Mouse (Mus musculus) CD4-positive helper T cell, adult 2 months (primary cell): Measurements from ENCODE around the gene Slc6a2.

Experiments
- DNase-seq: peaks from one replicate; pipeline ENCODE4 v3.0.0-alpha.2; 2012; ENCODE audit warnings: low read depth, missing footprints, low spot score

The Slc6a2 gene

DNA sequence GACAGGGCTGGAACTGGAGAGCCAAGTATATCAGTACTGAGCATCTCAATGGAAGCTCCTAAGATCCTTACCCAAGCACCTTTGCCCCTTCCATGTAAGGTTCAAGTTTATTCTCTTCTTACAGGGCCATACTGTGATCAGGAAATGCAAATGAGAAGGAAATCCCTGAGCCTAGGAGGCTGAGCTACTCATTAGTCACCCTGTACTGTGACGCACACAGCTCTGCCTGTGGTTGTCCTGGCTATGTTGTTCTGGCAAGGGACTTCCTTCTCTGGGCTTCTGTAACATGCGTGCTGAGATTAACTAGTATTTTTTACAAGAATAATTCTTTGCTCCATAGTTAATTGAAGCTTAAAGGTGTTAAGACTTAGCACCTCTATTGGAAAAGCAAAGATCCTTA is 70.8 kb downstream of the Slc6a2 start:
- DNase-seq, result no peak

DNA sequence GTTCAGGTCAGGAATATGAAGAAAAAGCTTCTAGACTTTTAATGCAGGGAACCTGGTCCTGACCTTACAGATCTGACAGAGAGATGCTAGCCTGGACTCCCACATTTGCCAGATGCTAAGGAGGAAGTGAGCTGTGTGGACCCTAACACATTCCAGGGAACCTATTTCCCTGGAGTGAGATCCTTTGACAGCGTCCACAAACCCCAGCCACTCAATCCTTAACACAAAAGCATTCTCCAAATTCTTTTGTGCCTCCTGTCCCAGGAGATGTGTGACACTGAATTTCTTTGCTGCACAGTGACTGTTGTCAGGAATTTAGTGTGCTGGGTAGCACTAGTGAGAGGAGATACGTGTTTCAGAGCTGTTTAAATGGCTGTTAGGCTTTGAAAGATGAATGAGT is 79.0 kb downstream of the Slc6a2 start:
- no peak for DNase-seq

DNA sequence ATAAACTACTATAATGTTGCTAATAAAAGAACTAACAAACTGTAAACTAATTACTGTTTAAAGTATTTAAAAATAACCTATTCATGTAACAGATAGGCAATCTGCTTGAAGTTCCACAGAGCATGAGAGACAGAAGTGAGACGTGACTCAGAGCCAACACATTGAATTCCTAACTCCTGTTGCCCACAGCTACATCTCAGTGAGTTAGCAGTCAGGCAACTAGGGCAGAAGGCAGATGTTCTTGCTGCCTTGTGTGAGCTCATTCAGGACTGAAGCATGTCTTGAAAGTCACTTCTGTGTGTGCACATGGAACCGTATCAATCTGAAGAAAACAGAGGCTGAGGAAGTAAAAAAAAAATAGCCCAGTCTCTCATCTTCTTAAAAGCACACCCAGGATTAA is 80.4 kb downstream of the Slc6a2 start:
- DNase-seq, result no peak

DNA sequence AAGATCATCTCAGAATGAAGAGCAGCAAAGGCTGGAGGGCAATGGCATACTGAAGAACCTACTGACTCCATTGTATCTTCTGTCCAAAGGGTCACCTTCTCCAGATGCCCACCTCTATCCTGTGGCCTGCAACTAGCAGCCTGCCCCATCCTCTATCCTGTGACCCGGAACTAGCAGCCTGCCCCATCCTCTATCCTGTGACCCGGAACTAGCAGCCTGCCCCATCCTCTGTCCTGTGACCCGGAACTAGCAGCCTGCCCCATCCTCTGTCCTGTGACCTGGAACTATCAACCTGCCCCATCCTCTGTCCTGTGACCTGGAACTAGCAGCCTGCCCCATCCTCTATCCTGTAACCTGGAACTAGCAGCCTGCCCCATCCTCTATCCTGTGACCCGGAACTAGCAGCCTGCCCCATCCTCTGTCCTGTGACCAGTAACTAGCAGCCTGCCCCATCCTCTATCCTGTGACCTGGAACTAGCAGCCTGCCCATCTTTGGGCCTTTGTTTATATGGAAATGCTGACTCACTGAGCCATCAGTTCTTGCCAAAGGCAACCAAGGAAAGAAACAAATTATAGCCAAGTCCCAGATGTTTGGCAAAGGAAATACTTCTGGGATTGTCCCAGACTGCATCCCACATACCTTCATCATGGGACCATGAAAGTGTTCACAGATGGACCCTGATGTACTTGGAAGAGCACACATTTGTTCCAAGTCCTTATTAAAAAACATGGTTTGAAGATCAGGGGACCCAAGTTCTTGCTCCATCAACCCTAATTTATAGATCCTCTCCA is 81.1 kb downstream of the Slc6a2 start:
- DNase-seq, result no peak

DNA sequence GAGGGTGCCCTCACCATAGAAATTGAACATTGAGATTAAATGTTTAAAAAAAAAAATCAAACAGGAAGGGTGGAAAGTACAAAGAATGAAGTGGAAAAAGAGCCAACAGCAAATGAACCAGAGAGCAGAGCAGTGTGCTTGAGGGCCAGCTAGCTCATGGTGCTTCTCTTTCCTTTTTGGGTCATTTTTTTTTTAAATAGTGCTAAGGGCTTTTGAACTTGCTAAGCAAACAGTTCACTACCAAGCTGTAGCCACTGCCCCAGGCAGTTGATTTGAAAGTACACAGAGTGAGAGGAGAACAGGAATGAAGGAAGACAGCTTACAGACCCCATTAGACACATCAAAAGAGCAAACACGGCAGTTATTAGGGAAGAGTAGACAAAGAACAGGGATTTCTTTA is 83.2 kb downstream of the Slc6a2 start:
- DNase-seq, result no peak

DNA sequence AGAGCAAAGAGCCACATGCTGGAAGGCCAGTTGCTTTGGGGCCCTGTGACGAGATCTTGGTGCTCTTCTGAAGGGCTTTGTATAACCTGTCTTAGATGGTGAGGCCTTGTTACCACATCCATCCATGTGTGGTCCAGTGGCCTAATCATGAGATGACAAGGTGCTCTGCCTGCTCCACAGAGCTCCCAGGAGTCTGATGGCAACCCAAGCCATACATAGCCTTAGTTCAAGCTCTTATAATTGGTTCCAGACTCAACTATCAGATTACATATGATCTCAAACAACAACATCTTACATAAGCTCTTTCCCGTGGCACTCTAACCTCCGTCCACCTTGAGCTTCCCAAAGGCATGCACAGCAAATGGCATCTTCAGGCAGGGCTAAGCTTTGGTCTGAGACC is 88.2 kb downstream of the Slc6a2 start, which contains the start of gene Ces1a:
Gene Ces1a (minus strand): TSS at position 101 of the 400 bp plus-strand sequence.
- no peak for DNase-seq

DNA sequence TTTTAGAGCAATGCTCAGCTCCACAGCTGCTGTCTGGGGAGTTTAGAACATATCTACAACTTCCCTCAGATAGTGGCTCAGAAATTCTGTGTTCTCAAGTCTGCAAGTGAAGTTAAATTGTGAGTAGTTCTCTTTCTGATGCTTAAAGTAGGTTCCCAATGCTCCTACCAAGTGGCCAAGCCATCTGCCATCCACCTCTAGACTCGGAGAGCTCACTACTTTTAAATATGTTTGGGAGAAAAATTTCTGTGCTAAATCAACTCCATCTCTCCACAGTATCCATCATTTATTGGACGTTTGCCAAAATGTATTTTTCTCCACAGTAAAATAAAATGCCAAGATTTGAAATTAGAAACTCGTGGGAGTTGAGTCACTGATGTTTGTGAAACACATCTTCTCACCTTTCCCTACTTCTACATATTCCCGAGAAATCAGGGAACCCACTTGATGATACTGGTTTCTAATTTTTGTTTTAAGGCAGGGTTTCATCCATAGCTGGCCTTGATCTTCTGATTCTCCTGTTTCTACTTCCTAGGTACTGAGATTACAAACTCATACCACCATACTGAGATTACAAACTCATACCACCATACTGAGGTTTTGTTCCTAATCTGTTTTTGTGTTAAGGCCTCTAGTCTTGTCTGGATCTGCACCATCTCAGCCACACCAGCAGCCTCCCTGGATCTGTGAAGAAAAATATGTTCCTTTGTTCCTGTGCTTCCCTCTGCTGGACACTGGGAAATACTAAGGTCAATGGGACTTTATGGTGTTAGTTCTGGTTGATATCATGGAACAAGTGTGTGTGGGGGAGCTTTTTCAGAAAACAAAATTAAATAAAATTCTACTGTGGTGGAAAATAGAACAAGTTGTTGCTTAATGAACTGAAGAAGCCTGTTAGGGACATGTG is 88.9 kb downstream of the Slc6a2 start:
- no peak for DNase-seq
